Mouse (Mus musculus) liver, postnatal 0 days (tissue): ENCODE data around the gene Rpl18.

ENCODE experiments used
- CTCF ChIP-seq: sonication (generic); IDR thresholded peaks from 2 replicates; pipeline ENCODE4 v1.5.1; 2016; ENCODE audit warnings: antibody characterized with exemption, low read depth
- EP300 ChIP-seq: IDR thresholded peaks from 2 replicates; pipeline ENCODE4 v1.6.1; 2016; ENCODE audit warnings: antibody characterized with exemption, low read depth, mild to moderate bottlenecking

- TF ChIP-seq CTCF (no peak), EP300 (no peak)
These were observed 12.4 kb downstream of the Rpl18 start for GRCm38 (mm10) chr7:45727625-45728024.
